Mouse (Mus musculus) heart, embryonic 13.5 days (tissue): ENCODE measurements around the gene Gm9887. TPM values are rescaled to one million over a fixed set of nuclear protein-coding genes. Genes with fewer than 3 reads are reported as not detected.

ENCODE experiments used
- ATAC-seq: fragments of 200-750 bp; cut with Nextera tagmentation; 2 replicates; pipeline ENCODE4 v1.8.0; 2017; ENCODE audit warnings: moderate TSS enrichment; ENCODE audit not compliant: insufficient number of reproducible peaks, low FRiP score, low TSS enrichment; ENCODE audit errors: extremely low read depth
- H3K27ac ChIP-seq: fragments of 300-500 bp; sonication (generic); replicated peaks from 2 replicates; pipeline ENCODE4 v1.5.1; 2015; ENCODE audit warnings: moderate library complexity, mild to moderate bottlenecking, inconsistent platforms
- H3K27me3 ChIP-seq: fragments of 300-500 bp; sonication (generic); replicated peaks from 2 replicates; pipeline ENCODE4 v1.6.1; 2015; ENCODE audit warnings: mild to moderate bottlenecking, inconsistent platforms
- H3K36me3 ChIP-seq: fragments of 300-500 bp; sonication (generic); 2 replicates; pipeline ENCODE4 v1.6.1; 2015; ENCODE audit warnings: mild to moderate bottlenecking, inconsistent platforms
- H3K4me1 ChIP-seq: fragments of 300-500 bp; sonication (generic); 2 replicates; pipeline ENCODE4 v1.6.1; 2015; ENCODE audit warnings: inconsistent platforms
- H3K4me2 ChIP-seq: fragments of 300-500 bp; sonication (generic); 2 replicates; pipeline ENCODE4 v1.6.1; 2015; ENCODE audit warnings: inconsistent platforms, mild to moderate bottlenecking, moderate library complexity
- H3K4me3 ChIP-seq: fragments of 300-500 bp; sonication (generic); 2 replicates; pipeline ENCODE4 v1.5.1; 2015; ENCODE audit warnings: moderate library complexity, mild to moderate bottlenecking, inconsistent platforms
- H3K9ac ChIP-seq: fragments of 300-500 bp; sonication (generic); 2 replicates; pipeline ENCODE4 v1.6.1; 2015; ENCODE audit warnings: inconsistent platforms, mild to moderate bottlenecking, moderate library complexity
- H3K9me3 ChIP-seq: fragments of 300-500 bp; sonication (generic); 2 replicates; pipeline ENCODE4 v1.6.1; 2016; ENCODE audit warnings: inconsistent platforms
- WGBS: fragments of 180-500 bp; shearing (Covaris S2); methylation state at CpG from one replicate; pipeline ENCODE4 v1.1.7; 2015; ENCODE audit warnings: mixed read lengths; 5-methylcytosine and 5-hydroxymethylcytosine counted together
- polyA plus RNA-seq: library from polyadenylated mRNA; unstranded; fragments of >200 nt; fragmentation: Nextera tagmentation; extraction: Ambion mirVana; gene quantifications from 2 replicates; pipeline ENCODE4 v1.2.1, GENCODE M21; 2015

The Gm9887 gene
- 0.88 and 0.94 TPM in 2 replicates for polyA plus RNA-seq

- no peaks in the 10 kb centered on the region for H3K27me3 ChIP-seq
- WGBS, result under 1% methylated on average over 115 of the region's 121 CpGs
These were observed at the start of gene Gm9887, which contains the start of gene Arf6 for GRCm38 (mm10) chr12:69371854-69372671. Gene Gm9887 (minus strand): TSS chr12:69372458. Gene Arf6 (plus strand): TSS chr12:69372150.

GRCm38 (mm10) chr12:69420716-69421115 lies 48.5 kb upstream of the Gm9887 start:
- H3K36me3 ChIP-seq, result no peaks in the 10 kb centered on the region
- peaks cover 15% of the 10 kb centered on the region for H3K4me1 ChIP-seq
- no peaks in the 10 kb centered on the region for H3K27me3 ChIP-seq
- 54% methylated on average over 3 of the region's 3 CpGs for WGBS
- no peak for ATAC-seq
- no peak overlapping the region for H3K4me2 ChIP-seq
- H3K27ac ChIP-seq, result no peak overlapping the region
- no peak overlapping the region for H3K4me3 ChIP-seq
- H3K9ac ChIP-seq, result no peak overlapping the region
- no peaks in the 10 kb centered on the region for H3K9me3 ChIP-seq

More at GRCm38 (mm10) chr12:69371854-69372671, at the start of gene Gm9887, which contains the start of gene Arf6:
- peak within 1 kb of the TSS; percentile 99 for H3K9ac ChIP-seq
- peak; percentile 92 for ATAC-seq
- H3K4me3 ChIP-seq, result peak within 1 kb of the TSS; percentile 99
- H3K27ac ChIP-seq, result peak within 1 kb of the TSS; percentile 97
- H3K4me2 ChIP-seq, result peak within 1 kb of the TSS; percentile 93
- peaks cover 26% of the 10 kb centered on the region for H3K36me3 ChIP-seq
- H3K9me3 ChIP-seq, result no peaks in the 10 kb centered on the region
- peaks cover 34% of the 10 kb centered on the region for H3K4me1 ChIP-seq

GRCm38 (mm10) chr12:69419606-69420005 lies 47.3 kb upstream of the Gm9887 start:
- 72% methylated on average over 4 of the region's 4 CpGs for WGBS
- no peak for ATAC-seq

DNA sequence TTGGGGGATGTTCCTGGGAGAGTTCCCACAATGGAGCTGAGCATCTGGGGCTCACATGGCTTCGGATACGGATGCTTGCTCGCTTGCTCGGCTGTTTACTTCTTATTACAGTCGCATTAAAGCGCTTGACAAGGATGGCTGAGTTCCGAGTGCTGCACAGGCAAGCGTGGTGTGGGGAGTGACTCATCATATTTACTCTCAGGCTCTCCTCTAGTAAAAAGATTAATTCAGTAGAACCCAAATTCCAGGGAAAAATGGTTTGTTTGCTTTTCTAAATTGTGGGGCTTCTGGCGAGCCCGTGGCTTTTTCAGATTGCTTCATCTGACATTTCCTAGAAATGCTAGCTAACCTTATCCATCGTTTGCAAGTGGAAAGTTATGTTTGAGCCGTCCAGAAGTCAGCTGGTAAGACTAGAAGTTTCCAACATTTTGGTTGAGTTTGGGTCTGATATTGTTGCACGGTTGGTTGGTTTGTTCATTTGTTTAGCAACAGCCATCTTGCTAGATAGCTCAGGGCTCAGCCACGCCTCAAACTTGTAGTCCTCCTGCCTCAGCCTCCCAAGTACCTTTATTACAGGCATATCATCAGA lies 46.9 kb upstream of the Gm9887 start:
- Histone ChIP-seq H3K9me3 (no peaks in the 10 kb centered on the region), H3K27ac (no peak overlapping the region), H3K4me3 (no peak overlapping the region), H3K9ac (no peak overlapping the region), H3K4me2 (no peak overlapping the region), H3K27me3 (no peaks in the 10 kb centered on the region), H3K4me1 (peaks cover 7% of the 10 kb centered on the region), H3K36me3 (no peaks in the 10 kb centered on the region)
- ATAC-seq, result no peak
- 81% methylated on average over 14 of the region's 14 CpGs for WGBS

More at GRCm38 (mm10) chr12:69419606-69420005, 47.3 kb upstream of the Gm9887 start:
- Histone ChIP-seq H3K27me3 (no peaks in the 10 kb centered on the region), H3K36me3 (no peaks in the 10 kb centered on the region), H3K4me3 (no peak overlapping the region), H3K27ac (no peak overlapping the region), H3K9me3 (no peaks in the 10 kb centered on the region), H3K4me1 (peaks cover 7% of the 10 kb centered on the region), H3K4me2 (no peak overlapping the region), H3K9ac (no peak overlapping the region)

DNA sequence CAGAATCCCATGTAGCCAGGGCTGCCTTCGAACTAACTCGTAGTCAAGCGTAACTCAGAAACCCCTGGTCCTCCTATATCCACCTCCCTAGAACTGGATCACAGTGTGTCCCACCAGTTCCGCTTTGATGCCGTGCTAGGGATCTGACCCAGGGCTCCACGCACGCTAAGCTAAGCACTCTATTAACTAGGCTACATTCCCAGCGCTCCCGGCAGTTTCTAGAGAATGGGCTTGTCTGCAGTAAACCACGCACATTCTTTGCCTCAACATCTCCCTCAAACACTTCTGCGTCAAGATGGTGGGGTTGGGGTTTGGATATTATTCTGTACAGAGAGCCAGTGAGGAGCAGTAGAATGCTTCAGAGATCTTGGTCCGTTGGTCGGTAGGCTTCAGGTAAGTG lies 46.3 kb upstream of the Gm9887 start:
- no peak for ATAC-seq
- 86% methylated on average over 13 of the region's 13 CpGs for WGBS

DNA sequence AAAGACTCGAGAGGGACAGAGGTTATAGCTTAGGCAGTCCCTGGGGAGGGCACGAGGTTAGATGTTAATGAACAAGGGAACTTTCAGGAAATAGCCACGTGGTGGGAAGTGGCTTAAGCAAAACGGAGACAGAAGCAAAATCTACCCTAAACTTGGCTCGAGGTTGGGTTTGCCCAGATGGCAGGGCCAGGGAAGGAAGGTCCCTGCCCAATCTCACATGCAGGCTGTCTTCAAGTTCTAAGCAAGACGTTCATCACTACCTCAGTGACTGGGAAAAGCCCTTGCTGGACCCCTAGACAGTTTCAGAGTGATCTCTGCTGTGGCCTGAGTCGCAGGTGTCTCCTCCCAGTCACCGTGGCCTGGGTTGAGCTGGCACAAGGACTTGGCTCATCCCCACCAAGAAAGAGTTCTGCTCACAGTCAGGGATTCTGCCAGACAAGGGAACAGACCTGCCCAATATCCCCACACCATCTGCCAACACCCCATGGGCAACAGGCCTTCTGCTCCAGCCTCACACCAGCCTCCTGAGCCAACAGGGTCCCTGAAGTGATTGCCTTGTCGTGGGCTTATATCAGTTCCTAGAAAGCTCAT lies 45.5 kb upstream of the Gm9887 start:
- no peaks in the 10 kb centered on the region for H3K27me3 ChIP-seq
- no peaks in the 10 kb centered on the region for H3K9me3 ChIP-seq
- H3K36me3 ChIP-seq, result no peaks in the 10 kb centered on the region
- H3K27ac ChIP-seq, result no peak overlapping the region
- H3K4me2 ChIP-seq, result no peak overlapping the region
- no peak overlapping the region for H3K9ac ChIP-seq
- WGBS, result 54% methylated on average over 9 of the region's 9 CpGs
- H3K4me3 ChIP-seq, result no peak overlapping the region
- peaks cover under 1% of the 10 kb centered on the region; the same call in 1 of the 2 replicates for H3K4me1 ChIP-seq
- ATAC-seq, result no peak

More for the DNA sequence above, 46.3 kb upstream of the Gm9887 start:
- Histone ChIP-seq H3K9ac (no peak overlapping the region), H3K27ac (no peak overlapping the region), H3K4me1 (peaks cover 7% of the 10 kb centered on the region), H3K27me3 (no peaks in the 10 kb centered on the region), H3K9me3 (no peaks in the 10 kb centered on the region), H3K4me2 (no peak overlapping the region), H3K36me3 (no peaks in the 10 kb centered on the region), H3K4me3 (no peak overlapping the region)

GRCm38 (mm10) chr12:69416793-69417192 lies 44.5 kb upstream of the Gm9887 start:
- no peaks in the 10 kb centered on the region for H3K9me3 ChIP-seq
- H3K36me3 ChIP-seq, result no peaks in the 10 kb centered on the region
- H3K27ac ChIP-seq, result no peak overlapping the region
- 67% methylated on average over 7 of the region's 7 CpGs for whole genome bisulfite sequencing
- no peak for ATAC-seq
- no peak overlapping the region for H3K4me3 ChIP-seq
- H3K27me3 ChIP-seq, result no peaks in the 10 kb centered on the region
- H3K4me1 ChIP-seq, result peaks cover 4% of the 10 kb centered on the region; the same call in 1 of the 2 replicates
- no peak overlapping the region for H3K9ac ChIP-seq
- no peak overlapping the region for H3K4me2 ChIP-seq

GRCm38 (mm10) chr12:69414826-69415572 lies 42.7 kb upstream of the Gm9887 start:
- no peaks in the 10 kb centered on the region for H3K27me3 ChIP-seq
- WGBS, result 60% methylated on average over 4 of the region's 4 CpGs
- no peak overlapping the region for H3K27ac ChIP-seq
- H3K36me3 ChIP-seq, result no peaks in the 10 kb centered on the region
- ATAC-seq, result no peak
- no peaks in the 10 kb centered on the region for H3K9me3 ChIP-seq
- no peak overlapping the region for H3K4me3 ChIP-seq
- no peak overlapping the region for H3K9ac ChIP-seq
- no peak overlapping the region for H3K4me2 ChIP-seq
- H3K4me1 ChIP-seq, result peaks cover 4% of the 10 kb centered on the region; the same call in 1 of the 2 replicates

GRCm38 (mm10) chr12:69413303-69413702 lies 41.0 kb upstream of the Gm9887 start:
- no peaks in the 10 kb centered on the region for H3K27me3 ChIP-seq
- H3K4me2 ChIP-seq, result no peak overlapping the region
- H3K4me3 ChIP-seq, result no peak overlapping the region
- H3K36me3 ChIP-seq, result no peaks in the 10 kb centered on the region
- 69% methylated on average over 3 of the region's 3 CpGs for WGBS
- H3K4me1 ChIP-seq, result peaks cover 4% of the 10 kb centered on the region; the same call in 1 of the 2 replicates
- H3K9ac ChIP-seq, result no peak overlapping the region
- H3K9me3 ChIP-seq, result no peaks in the 10 kb centered on the region
- H3K27ac ChIP-seq, result no peak overlapping the region
- ATAC-seq, result no peak

GRCm38 (mm10) chr12:69411936-69412335 lies 39.7 kb upstream of the Gm9887 start:
- 43% methylated on average over 4 of the region's 4 CpGs for WGBS
- no peak overlapping the region for H3K9ac ChIP-seq
- H3K36me3 ChIP-seq, result no peaks in the 10 kb centered on the region
- no peak for ATAC-seq
- no peak overlapping the region for H3K27ac ChIP-seq
- H3K9me3 ChIP-seq, result no peaks in the 10 kb centered on the region
- H3K27me3 ChIP-seq, result no peaks in the 10 kb centered on the region
- H3K4me1 ChIP-seq, result peaks cover 4% of the 10 kb centered on the region; the same call in 1 of the 2 replicates
- no peak overlapping the region for H3K4me2 ChIP-seq
- H3K4me3 ChIP-seq, result no peak overlapping the region

DNA sequence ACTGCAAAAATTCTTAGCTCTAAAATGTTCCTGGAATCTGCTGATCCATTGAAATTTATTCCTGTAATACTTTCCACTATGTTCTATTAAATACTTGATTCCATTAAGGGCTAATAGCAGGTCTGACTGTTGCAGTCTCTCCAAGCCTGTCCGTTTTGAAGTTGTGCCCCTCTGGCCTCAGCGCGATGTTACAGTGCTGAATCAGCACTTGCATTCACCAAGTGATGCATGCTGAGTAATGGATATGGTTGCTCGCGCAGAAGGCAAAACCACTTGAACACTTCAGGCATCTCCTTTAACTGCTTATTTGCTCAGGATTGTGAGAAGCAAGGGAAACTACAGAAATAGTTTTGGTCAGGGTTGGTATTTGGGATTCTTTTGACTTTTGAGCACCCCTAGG lies 38.5 kb upstream of the Gm9887 start:
- no peak for ATAC-seq
- Histone ChIP-seq H3K9ac (no peak overlapping the region), H3K4me1 (peaks cover 4% of the 10 kb centered on the region; the same call in 1 of the 2 replicates), H3K27me3 (no peaks in the 10 kb centered on the region), H3K36me3 (no peaks in the 10 kb centered on the region), H3K4me3 (no peak overlapping the region), H3K27ac (no peak overlapping the region), H3K9me3 (no peaks in the 10 kb centered on the region), H3K4me2 (no peak overlapping the region)
- WGBS, result 67% methylated on average over 5 of the region's 5 CpGs
